Mouse (Mus musculus) right cerebral cortex, postnatal 25 days (tissue): ENCODE data around the gene Fcer2a.

Experiments
- DNase-seq: peaks from one replicate; pipeline ENCODE4 v3.0.0; 2022

Gene Fcer2a

DNA sequence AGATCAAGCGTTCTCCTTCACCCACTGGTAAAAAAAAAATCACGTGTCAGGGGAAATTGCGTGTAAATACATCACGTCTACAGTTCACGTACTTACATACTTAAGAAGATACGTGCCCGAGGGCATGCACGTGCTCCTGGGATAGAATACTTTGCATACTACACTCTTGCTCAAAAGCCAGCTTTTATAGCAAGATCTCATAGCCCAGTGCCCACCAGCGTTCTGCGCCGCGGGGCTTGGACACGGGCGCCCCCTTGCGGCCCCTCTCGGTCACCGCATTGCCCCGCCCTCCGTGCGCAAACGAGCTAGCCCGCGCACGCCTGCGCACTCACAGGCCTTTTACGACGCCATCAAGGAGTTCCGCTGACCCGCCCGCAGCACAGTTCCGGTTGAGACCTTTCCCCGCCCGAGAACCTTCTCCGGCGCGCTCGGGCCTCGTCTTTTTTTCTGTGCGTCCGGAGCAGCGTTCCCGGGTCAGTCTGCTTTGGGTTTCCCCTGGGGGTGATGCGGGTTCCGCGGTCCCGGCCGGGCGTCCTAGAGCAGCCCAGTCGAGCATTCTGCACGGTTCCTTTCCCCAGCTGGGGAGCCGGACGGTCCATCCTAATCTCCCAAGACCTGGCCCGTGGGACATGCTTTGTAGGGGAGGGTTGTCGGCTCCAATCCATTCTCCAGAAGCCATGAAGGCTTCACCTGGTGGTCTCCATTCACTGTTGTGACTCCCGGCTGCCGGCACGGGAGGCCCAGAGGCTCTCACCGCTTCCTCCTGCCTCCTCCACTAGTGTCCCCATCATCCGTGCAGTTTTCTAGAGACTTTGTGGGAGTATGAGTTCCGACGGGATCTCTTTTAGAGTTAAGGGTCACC is 17.6 kb downstream of the Fcer2a start, which contains the start of gene Trappc5:
Trappc5 (plus strand) TSS at position 169 of the 862 bp plus-strand sequence.
- DNase-seq, result peak; percentile 96

DNA sequence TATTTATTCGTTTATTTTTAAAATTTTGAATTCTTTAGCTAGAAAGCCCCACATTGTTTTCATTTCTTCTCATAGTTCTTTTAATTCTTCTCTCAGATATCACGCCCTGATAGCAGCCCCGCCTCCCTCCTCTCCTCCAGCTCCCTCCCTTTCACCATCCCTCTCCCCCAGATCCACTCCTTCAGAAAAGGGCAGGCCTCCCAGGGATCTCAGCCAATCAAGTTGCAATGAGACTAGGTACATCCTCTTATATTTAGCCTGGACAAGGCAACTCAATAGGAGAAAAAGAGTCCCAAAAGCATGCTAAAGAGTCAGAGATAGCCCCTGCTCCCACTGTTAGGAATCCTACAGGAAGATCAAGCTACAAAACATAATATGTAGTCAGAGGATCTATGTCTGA is 19.3 kb downstream of the Fcer2a start:
- no peak for DNase-seq

DNA sequence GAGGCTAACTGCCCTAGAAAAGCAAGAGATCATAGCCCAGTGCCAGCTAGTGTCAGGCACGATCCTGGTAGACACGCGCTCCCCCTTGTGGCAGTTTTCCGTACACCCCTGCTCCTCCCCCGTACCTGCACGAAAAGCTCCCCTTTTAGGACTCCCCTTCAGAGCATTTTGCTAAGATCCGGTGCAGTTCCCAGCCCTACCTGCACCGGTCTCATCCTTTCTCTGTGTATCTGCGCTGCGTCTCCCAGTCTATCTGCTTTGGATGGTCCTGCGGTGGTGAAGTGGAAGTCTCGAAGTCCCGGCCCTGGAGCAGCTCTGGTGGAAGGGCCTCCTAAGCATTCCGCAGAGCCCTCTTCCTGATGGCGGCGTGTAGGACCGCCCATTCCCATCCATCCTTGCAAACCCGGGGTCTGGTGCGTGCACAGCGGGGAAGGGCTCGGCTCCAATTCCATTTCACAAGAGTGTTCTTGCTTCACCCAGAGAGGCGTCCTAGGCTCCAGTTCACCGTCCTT is 21.9 kb downstream of the Fcer2a start, which contains the start of gene Fcor:
Fcor (minus strand) TSS at position 383 of the 512 bp plus-strand sequence.
- peak; percentile 85 for DNase-seq

DNA sequence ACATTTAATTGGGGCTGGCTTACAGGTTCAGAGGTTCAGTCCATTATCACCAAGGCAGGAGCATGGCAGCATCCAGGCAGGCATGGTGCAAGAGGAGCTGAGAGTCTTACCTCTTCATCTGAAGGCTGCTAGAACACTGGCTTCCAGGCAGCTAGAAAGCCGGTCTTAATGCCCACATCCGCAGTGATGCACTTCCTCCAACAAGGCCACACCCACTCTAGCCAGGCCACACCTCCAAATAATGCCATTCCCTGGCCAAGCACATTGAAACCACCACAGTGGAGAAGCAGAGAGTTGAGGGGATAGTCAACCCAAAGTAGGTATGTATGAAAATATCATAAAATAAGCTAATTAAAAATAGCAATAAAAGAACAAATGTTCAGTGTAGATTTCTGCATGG is 23.6 kb downstream of the Fcer2a start:
- DNase-seq, result no peak

DNA sequence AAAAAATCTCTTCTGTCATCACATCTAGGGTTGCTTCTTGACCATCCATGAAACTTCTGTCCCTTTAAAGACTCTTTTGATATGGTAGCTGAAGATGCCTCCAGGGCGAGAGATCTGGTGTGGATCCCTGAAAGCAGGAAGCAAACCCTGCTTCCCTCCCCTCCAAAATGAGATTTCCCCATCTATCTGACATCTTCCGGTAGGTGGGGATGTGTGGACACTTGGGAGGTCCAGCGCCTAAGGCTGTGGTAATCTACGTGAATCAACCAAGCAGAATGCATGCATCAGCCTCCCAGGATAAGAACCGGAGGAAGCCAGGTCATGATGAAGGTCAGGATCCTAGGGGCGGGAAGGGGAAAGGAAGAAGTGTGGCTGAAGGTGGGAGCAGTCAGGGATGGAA is 28.5 kb downstream of the Fcer2a start, which contains the start of gene Mcemp1:
Mcemp1 (plus strand) TSS at position 248 of the 400 bp plus-strand sequence.
- DNase-seq, result no peak

DNA sequence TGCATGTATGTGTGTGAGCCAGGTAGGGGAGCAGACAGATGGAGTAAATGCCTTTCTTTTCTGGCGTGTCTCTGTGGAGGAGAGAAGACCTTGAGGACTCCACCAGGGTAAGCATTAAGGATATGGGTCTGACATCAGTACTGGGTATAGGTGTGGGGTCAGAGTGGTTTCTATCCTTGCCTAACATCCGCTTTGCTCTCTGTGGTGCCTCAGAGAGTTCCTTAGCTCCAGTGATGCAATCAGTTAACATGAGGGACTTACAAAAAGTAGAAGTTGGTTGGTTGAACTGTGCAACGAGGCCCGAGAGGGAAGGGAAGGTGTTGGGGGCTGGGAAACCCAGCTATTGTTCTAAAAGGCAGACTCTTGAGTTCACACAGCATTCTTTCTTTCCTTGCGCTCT is 29.6 kb downstream of the Fcer2a start:
- DNase-seq, result no peak

DNA sequence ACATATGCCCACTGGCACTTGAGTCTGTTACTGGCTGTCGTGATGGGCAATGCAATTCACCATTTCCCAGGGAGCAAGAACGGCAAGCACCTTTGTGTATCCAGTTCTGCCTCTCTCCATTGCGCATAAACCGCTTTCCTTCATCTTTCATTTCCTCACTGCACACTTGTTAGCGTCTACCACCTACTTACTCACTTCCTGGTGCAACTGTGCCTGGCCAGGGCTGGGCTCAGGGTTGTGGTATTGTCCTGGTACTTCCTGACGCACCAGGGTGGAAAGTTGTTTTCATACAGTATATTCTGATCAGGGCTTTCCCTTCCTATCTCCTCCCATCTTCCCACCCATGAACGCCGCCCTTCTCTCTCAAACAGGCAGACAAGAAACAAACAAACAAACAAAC is 33.1 kb downstream of the Fcer2a start:
- no peak for DNase-seq

DNA sequence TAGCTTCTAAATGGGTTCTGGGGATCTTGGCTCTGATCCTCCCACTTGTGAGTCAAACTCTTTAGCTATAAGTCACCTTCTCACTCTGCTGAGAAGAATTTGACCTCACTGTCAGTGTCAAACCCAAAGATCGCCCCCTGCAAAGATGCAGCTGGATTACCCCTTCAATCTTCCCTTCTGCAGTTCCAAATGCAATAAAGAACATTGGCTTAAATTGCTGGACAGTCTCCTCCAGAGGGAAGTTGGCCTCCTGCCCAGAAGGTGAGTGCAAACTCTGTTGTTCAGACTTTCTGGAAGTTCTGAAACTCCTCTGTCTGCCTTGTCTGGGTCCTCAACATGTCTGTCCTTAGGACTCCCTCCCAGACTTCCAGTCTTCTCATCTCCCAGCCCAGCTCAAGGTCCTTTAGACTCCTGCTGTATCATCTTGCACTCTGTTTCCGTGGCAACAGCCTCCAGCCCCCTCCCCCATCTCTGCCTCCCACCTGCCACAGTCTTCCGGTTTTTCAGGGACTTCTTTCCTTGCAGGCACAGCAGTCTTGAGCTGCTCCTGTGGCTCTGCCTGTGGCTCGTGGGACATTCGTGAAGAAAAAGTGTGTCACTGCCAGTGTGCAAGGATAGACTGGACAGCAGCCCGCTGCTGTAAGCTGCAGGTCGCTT is 37.1 kb downstream of the Fcer2a start:
- DNase-seq, result peak; percentile 25

DNA sequence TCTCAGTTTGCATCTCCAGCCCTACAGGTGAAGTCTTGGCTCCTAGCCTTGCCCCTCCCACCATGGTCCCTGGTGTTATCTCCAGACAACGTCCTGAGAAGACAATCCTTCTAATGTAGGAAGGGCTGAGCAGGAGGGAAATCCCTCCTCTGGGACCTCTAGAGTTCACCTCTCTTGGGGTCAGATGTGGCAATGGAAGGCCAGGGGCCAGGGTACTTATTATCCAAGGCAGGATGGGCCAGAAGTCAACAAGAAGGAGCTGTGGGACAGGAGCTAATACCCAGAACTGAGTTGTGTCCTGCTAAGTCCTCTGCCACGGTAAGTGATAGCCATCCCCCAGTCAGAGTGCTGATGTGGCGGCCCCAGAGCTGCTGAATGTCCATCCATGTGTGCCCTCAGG is 38.4 kb downstream of the Fcer2a start, which contains the start of gene Retn:
Retn (plus strand) TSS at position 245 of the 400 bp plus-strand sequence.
- DNase-seq, result no peak

DNA sequence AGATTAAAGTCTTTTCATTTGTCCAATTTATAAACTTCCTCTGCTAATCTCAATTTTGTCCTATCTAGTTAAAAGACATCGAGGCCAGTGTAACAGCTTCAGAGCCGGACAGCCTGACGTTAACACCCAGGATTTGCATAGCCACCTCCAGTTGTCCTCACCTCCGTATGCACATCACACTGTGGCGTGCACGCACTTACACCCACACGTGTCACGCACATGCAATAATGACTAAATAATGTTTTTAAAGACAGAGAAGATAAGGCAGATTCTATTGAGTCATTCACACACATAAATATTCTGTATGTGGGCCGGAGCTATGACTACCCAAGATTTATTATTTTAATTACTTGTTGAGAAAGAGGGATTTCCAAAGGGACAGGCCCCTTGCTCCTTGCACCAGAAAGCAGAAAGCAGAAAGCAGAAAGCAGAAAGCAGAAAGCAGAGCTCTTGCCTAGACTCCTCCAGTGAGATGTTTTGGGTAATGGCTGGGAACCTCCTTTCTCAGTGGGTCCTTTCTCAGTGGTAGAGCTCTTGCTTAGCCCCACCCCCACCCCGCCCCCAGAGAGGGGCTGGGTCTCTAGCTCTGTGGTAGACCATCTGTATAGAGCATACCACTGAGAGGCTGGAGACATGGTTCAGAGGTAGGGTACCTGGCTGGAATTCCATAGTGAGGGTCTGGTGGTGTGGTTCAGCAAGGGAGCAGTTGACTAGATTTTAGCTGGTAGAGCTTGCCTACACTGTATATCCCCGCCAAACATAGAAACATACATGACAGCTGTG is 39.1 kb downstream of the Fcer2a start:
- DNase-seq, result no peak

DNA sequence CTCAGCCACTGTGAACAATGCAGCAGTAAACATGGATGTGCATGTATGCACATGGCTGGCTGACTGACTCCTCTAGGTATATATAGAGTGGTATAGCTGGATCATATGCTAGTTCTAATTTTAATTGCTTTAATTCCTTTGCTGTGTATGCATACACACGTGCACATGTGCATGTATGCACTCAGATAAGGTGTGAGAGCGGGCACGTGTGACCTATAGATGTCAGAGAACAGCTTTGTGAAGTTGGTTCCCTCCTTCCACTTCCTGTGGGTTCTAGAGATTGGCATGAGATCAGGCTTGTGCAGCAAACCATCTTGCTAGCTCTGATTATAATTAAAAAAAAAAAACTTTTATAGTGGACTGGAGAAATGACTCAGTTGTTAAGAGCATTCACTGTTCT is 41.1 kb downstream of the Fcer2a start:
- DNase-seq, result no peak

DNA sequence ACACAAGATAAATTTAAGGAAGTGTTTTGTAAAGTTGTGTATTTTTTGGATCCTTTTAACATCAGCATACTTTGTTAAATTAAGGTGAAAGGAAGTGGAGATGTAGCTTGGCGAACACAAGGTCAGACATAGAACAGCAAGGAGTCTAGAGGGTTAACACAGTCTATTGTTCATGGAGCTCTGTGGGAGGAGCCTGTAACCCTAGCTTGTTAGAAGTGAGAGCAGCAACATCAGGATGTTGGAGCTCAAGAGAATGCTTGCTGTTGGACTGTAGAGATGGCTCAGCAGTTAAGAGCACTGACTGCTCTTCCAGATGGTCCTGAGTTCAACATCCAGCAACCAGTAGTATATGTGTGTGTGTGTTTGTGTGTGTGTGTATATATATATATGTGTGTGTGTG is 45.0 kb downstream of the Fcer2a start:
- DNase-seq, result no peak

DNA sequence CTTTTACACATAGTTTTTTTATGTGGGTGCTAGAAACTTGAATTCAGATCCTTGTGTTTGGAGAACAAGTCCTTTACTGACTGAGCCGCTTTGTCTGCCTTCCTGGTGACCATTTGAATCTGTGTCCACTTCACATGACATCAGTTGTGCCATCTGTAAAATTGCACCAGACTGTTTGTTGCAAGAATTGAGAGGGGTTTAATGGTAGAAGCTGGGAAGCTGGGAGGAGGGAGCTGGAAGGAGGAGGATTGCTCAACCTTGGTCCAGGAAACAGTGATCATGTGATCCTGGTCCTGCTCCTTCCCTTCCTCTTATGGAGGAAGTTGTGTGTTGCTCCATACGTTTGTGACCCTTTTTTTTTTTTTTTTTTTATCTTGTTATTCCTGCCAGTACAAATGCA is 45.7 kb downstream of the Fcer2a start:
- no peak for DNase-seq

DNA sequence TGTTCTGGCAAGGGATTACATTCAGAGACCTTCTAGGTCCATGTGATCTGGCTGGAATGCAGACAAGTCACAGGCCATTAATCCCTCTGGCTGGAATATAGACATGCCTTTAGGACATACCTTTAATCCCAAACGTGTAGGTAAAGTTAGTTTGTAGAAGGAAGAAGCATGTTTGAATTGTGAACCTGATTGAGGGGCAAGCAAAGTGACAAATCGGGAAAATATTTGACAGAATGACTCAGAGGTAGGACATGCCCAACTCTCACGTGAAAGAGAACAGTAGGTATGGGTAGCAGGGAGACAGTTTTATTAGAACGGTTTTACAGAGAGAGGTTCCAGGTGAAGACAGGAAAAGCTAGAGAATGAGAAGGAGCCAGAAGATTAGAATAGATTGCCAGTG is 46.4 kb downstream of the Fcer2a start:
- no peak for DNase-seq

DNA sequence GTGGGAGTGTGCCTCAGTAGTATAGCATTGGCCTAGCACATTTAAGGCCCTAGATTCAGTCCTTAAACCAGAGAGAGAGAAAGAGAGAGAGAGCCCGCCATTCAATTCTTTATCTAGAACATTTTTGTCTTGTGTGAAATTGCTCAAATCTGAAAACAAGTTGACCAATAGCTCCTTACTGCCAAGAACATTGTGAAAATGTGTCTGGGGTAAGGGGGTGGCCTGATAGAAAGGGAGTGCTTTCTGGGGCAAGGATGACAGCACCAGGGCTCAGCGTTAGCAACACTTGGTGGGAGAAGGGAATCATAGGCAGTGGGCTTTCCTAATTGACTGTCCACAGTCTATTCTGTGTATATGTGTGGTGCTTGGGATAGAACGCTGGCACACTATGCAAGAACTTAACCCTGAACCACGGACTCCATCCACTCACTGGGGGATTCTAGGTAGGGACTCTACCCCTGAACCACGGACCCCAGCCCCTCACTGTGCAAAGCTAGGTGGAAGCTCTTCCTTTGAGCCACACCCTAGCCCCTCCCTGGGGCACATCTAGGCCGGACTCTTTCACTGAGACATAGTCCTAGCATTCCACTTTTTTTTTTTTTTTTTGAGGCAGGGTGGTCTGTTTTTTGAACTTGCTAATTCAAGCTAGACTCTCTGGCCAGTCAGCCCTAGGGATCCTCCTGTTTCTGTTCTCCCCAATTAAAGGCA is 47.0 kb downstream of the Fcer2a start:
- no peak for DNase-seq

DNA sequence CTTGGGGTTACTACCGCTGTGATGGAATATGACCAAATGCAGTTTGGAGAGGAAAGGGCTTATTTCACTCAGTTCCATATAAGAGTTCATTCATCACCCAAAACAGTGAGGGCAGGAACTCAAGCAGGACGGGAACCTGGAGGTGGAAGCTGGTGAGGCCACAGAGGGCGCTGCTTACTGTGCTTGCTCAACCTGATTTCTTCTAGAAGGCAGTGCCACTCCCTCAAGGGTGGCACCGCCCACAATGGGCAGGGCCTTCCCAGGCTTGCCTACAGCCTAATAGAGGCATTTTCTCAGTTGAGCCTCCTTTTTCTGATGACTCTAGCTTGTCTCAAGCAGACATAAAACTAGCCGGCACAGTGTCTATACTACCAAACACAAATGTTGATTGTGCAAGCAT is 48.2 kb downstream of the Fcer2a start:
- no peak for DNase-seq
